Mouse (Mus musculus): ENCODE data around the gene Dis3l2. TPM values are rescaled to one million over a fixed set of nuclear protein-coding genes. Genes with fewer than 3 reads are reported as not detected.

Dis3l2 gene
- polyA plus RNA-seq (2011; ENCODE audit: insufficient read depth, insufficient read length, low replicate concordance, missing spikeins) = 2.9 and 7.5 TPM in 2 replicates

DNA sequence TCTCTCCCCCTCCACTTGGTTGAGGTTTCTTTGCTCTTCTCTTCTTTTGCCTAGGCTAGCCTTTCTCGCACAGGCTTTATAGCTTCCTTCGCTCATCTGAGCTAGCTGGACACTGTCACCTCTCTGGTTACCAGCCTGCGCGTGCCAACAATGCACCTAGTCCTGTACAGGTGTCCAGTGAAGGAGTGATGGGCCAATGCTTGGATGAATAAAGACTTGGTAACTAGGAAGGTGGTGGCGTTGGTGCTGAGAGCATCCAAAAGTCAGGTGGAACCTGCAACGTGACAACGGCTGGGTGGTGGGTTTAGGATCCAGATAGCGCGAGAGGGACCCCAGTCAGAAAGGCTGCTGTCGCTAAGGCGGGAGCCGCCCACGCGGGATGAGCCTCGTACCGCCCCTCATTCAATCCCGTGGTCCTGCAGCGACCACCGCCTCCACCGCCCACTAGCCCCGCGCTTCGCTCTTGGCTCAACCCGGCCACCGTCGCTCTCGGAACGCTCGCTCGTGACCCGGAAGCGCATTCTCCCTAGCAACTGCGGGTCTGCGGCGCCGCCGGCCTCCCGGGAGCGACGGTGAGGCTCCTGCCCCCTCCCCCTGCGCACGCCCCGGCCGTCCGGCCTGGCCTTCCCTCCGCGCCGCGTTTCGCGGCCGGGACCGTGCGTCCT, at the start of gene Dis3l2:
Dis3l2 (plus strand) TSS at position 509 of the 665 bp plus-strand sequence.
- WGBS = 3% methylated on average over 54 of the region's 54 CpGs
- H3K4me3 ChIP-seq (replicated peaks; ENCODE audit: control insufficient read depth, low read depth, low read length) = peak within 1 kb of the TSS; percentile 58
- H3K4me1 ChIP-seq (ENCODE audit: control insufficient read depth, insufficient read depth, low read length) = peaks cover 2% of the 10 kb centered on the region; the same call in 1 of the 2 replicates
- peak within 1 kb of the TSS; percentile 60 for H3K27ac ChIP-seq (ENCODE audit: control insufficient read depth, insufficient read depth, low read depth, low read length, poor library complexity)
- TF ChIP-seq CTCF (IDR thresholded peaks at IDR 0.05; ENCODE audit: control insufficient read depth, insufficient read depth, low read length) = no peak
- peak; percentile 20; the same call in 1 of the 2 replicates for TF ChIP-seq POLR2A (IDR thresholded peaks at IDR 0.05; ENCODE audit: borderline replicate concordance, control insufficient read depth, low read depth, low read length)

- Histone ChIP-seq H3K4me3 (replicated peaks; ENCODE audit: control insufficient read depth, low read depth, low read length) (no peak overlapping the region), H3K27ac (ENCODE audit: control insufficient read depth, insufficient read depth, low read depth, low read length, poor library complexity) (no peak overlapping the region), H3K4me1 (ENCODE audit: control insufficient read depth, insufficient read depth, low read length) (no peaks in the 10 kb centered on the region)
- TF ChIP-seq POLR2A (IDR thresholded peaks at IDR 0.05; ENCODE audit: borderline replicate concordance, control insufficient read depth, low read depth, low read length) (no peak), CTCF (IDR thresholded peaks at IDR 0.05; ENCODE audit: control insufficient read depth, insufficient read depth, low read length) (no peak)
- WGBS = 74% methylated on average over 5 of the region's 5 CpGs
These were observed 46.5 kb upstream of the Dis3l2 start for GRCm38 (mm10) chr1:86657071-86657470.

- Histone ChIP-seq H3K4me3 (replicated peaks; ENCODE audit: control insufficient read depth, low read depth, low read length) (no peak overlapping the region), H3K27ac (ENCODE audit: control insufficient read depth, insufficient read depth, low read depth, low read length, poor library complexity) (no peak overlapping the region), H3K4me1 (ENCODE audit: control insufficient read depth, insufficient read depth, low read length) (no peaks in the 10 kb centered on the region)
- TF ChIP-seq POLR2A (IDR thresholded peaks at IDR 0.05; ENCODE audit: borderline replicate concordance, control insufficient read depth, low read depth, low read length) (no peak), CTCF (IDR thresholded peaks at IDR 0.05; ENCODE audit: control insufficient read depth, insufficient read depth, low read length) (no peak)
- 64% methylated on average over 2 of the region's 2 CpGs for WGBS
These were observed 38.5 kb upstream of the Dis3l2 start for GRCm38 (mm10) chr1:86665091-86665490.

- Histone ChIP-seq H3K27ac (ENCODE audit: control insufficient read depth, insufficient read depth, low read depth, low read length, poor library complexity) (no peak overlapping the region), H3K4me1 (ENCODE audit: control insufficient read depth, insufficient read depth, low read length) (no peaks in the 10 kb centered on the region), H3K4me3 (replicated peaks; ENCODE audit: control insufficient read depth, low read depth, low read length) (no peak overlapping the region)
- TF ChIP-seq CTCF (IDR thresholded peaks at IDR 0.05; ENCODE audit: control insufficient read depth, insufficient read depth, low read length) = peak; percentile 45
- no peak for TF ChIP-seq POLR2A (IDR thresholded peaks at IDR 0.05; ENCODE audit: borderline replicate concordance, control insufficient read depth, low read depth, low read length)
- 2% methylated on average over 44 of the region's 44 CpGs for WGBS
These were observed 33.9 kb upstream of the Dis3l2 start for GRCm38 (mm10) chr1:86669552-86670273.

DNA sequence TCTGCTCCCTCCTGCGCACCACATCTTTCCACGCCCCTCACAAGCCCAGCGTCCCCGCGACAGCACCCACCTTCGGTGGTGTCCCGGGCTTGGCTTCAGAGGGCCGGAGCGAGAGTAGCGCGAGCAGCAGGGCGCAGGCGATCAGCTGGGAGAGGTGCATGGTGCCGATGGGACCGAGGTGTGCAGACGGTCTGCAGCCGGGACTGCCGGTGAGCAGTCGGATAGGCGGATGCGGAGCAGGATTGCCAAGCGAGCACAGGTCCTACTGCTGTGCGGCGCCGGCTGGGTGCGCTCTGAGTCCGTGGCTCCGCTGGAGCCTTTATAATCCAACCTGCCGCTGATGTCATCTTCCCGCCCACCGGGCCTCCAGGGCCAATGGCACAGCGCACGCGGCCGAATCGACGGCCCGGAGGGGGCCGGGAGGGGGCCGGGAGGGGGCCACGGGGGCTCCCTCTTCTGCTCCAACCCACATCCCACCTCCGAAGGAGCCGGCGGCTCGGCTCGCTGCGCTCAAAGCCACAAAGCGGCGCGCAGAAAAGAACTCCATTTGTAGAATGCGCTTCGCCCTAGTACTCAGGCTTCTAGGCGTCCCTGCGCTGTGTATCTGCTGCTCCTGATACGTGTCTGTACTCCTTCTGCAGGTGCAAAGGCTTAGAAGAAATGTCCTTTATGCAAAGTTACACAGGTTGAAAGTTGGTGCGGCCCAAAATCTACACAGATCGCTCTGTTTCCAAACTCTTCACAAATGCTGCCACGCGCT, 33.1 kb upstream of the Dis3l2 start, which contains the start of gene Nppc:
Nppc (minus strand) TSS at position 293 of the 760 bp plus-strand sequence.
- Histone ChIP-seq H3K4me1 (ENCODE audit: control insufficient read depth, insufficient read depth, low read length) (no peaks in the 10 kb centered on the region), H3K27ac (ENCODE audit: control insufficient read depth, insufficient read depth, low read depth, low read length, poor library complexity) (no peak within 1 kb of the TSS; the same call in 1 of the 2 replicates), H3K4me3 (replicated peaks; ENCODE audit: control insufficient read depth, low read depth, low read length) (no peak within 1 kb of the TSS)
- no peak for TF ChIP-seq POLR2A (IDR thresholded peaks at IDR 0.05; ENCODE audit: borderline replicate concordance, control insufficient read depth, low read depth, low read length)
- TF ChIP-seq CTCF (IDR thresholded peaks at IDR 0.05; ENCODE audit: control insufficient read depth, insufficient read depth, low read length) = no peak
- WGBS = 5% methylated on average over 59 of the region's 59 CpGs

- H3K4me1 ChIP-seq (ENCODE audit: control insufficient read depth, insufficient read depth, low read length) = no peaks in the 10 kb centered on the region
- no peak overlapping the region for H3K27ac ChIP-seq (ENCODE audit: control insufficient read depth, insufficient read depth, low read depth, low read length, poor library complexity)
- TF ChIP-seq CTCF (IDR thresholded peaks at IDR 0.05; ENCODE audit: control insufficient read depth, insufficient read depth, low read length) (no peak), POLR2A (IDR thresholded peaks at IDR 0.05; ENCODE audit: borderline replicate concordance, control insufficient read depth, low read depth, low read length) (no peak)
- H3K4me3 ChIP-seq (replicated peaks; ENCODE audit: control insufficient read depth, low read depth, low read length) = no peak overlapping the region
- 71% methylated on average over 9 of the region's 9 CpGs for WGBS
These were observed 29.2 kb upstream of the Dis3l2 start for GRCm38 (mm10) chr1:86674385-86674784.

DNA sequence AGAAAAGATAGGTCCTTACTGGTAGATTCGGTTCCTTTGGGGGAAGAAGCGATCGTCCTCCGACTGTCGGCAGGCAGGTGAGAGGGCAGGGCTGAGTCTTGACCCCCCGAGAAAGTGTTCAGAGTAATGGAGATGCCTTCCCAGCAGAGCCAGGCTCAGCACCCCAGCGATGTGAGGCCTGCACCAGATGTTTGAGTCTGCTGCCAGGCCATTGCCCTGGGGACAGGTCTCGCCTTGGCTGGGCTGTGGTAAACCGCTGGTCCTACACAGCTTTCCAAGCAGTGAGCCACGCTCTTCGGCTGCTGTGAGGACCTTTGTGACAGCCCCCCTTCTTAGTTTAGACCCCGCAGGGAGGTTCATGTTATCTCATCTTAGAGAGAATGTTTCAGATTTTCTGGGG, 28.5 kb upstream of the Dis3l2 start:
- Histone ChIP-seq H3K4me1 (ENCODE audit: control insufficient read depth, insufficient read depth, low read length) (no peaks in the 10 kb centered on the region), H3K27ac (ENCODE audit: control insufficient read depth, insufficient read depth, low read depth, low read length, poor library complexity) (no peak overlapping the region), H3K4me3 (replicated peaks; ENCODE audit: control insufficient read depth, low read depth, low read length) (no peak overlapping the region)
- TF ChIP-seq CTCF (IDR thresholded peaks at IDR 0.05; ENCODE audit: control insufficient read depth, insufficient read depth, low read length) = no peak
- TF ChIP-seq POLR2A (IDR thresholded peaks at IDR 0.05; ENCODE audit: borderline replicate concordance, control insufficient read depth, low read depth, low read length) = no peak
- 80% methylated on average over 12 of the region's 12 CpGs for WGBS

DNA sequence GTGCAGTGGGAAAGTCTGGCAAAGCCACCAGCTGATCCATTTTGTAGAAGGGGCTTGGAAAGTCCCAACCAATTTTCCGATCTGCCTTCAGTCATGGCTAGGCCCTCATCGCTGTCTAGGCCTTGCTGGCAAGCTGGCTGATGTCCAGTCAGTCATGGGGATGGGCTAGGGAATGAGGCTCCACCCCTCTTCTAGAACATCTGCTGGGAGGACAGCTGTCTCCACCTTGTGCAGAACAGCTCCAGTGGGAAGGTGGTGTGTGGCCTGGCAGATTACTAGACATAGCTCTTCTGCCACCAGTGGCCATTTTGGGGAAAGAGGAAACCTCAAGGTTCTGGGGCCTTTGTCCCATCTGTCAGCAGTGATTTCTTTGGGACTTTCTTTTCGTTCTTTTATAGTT, 26.0 kb upstream of the Dis3l2 start:
- Histone ChIP-seq H3K4me1 (ENCODE audit: control insufficient read depth, insufficient read depth, low read length) (no peaks in the 10 kb centered on the region), H3K27ac (ENCODE audit: control insufficient read depth, insufficient read depth, low read depth, low read length, poor library complexity) (no peak overlapping the region), H3K4me3 (replicated peaks; ENCODE audit: control insufficient read depth, low read depth, low read length) (no peak overlapping the region)
- 75% methylated on average over 3 of the region's 3 CpGs for WGBS
- no peak for TF ChIP-seq CTCF (IDR thresholded peaks at IDR 0.05; ENCODE audit: control insufficient read depth, insufficient read depth, low read length)
- TF ChIP-seq POLR2A (IDR thresholded peaks at IDR 0.05; ENCODE audit: borderline replicate concordance, control insufficient read depth, low read depth, low read length) = no peak

All from bone marrow, adult 2 months (tissue).